Mouse (Mus musculus) forebrain, embryonic 16.5 days (tissue): ENCODE measurements around the gene Cpne5. TPM values are rescaled to one million over a fixed set of nuclear protein-coding genes. Genes with fewer than 3 reads are reported as not detected.

ENCODE experiments used
- ATAC-seq: fragments of 200-750 bp; cut with Nextera tagmentation; 2 replicates; pipeline ENCODE4 v1.8.0; 2017; ENCODE audit warnings: mild to moderate bottlenecking, moderate library complexity
- H3K27ac ChIP-seq: fragments of 300-500 bp; sonication (generic); 2 replicates; pipeline ENCODE4 v1.5.1; 2014; ENCODE audit warnings: low read length, control low read depth
- H3K27me3 ChIP-seq: fragments of 300-500 bp; sonication (generic); replicated peaks from 2 replicates; pipeline ENCODE4 v1.6.1; 2014; ENCODE audit warnings: low read length; ENCODE audit not compliant: control insufficient read depth, insufficient read depth
- H3K36me3 ChIP-seq: fragments of 300-500 bp; sonication (generic); 2 replicates; pipeline ENCODE4 v1.6.1; 2014; ENCODE audit not compliant: control insufficient read depth, insufficient read depth
- H3K4me1 ChIP-seq: fragments of 300-500 bp; sonication (generic); replicated peaks from 2 replicates; pipeline ENCODE4 v1.6.1; 2014; ENCODE audit warnings: low read length; ENCODE audit not compliant: control insufficient read depth, insufficient read depth
- H3K4me2 ChIP-seq: fragments of 300-500 bp; sonication (generic); 2 replicates; pipeline ENCODE4 v1.6.1; 2014; ENCODE audit warnings: mild to moderate bottlenecking, low read length, control low read depth
- H3K4me3 ChIP-seq: fragments of 300-500 bp; sonication (generic); replicated peaks from 2 replicates; pipeline ENCODE4 v1.5.1; 2014; ENCODE audit warnings: mild to moderate bottlenecking, low read length, control low read depth
- H3K9ac ChIP-seq: fragments of 300-500 bp; sonication (generic); replicated peaks from 2 replicates; pipeline ENCODE4 v1.6.1; 2014; ENCODE audit warnings: low read depth, low read length, control low read depth
- H3K9me3 ChIP-seq: fragments of 300-500 bp; sonication (generic); 2 replicates; pipeline ENCODE4 v1.6.1; 2016; ENCODE audit warnings: low read length; ENCODE audit not compliant: control insufficient read depth
- WGBS: fragments of 180-500 bp; shearing (Covaris S2); extraction: QIAGEN DNeasy Blood & Tissue Kit; methylation state at CpG from one replicate; pipeline ENCODE4 v1.1.7; 2014; 5-methylcytosine and 5-hydroxymethylcytosine counted together
- polyA plus RNA-seq: library from polyadenylated mRNA; unstranded; fragments of >200 nt; fragmentation: Nextera tagmentation; extraction: Ambion mirVana; gene quantifications from 2 replicates; pipeline ENCODE4 v1.2.1, GENCODE M21; 2015

Gene Cpne5
- polyA plus RNA-seq, 1 experiment from 2014 or later: 35.5 TPM

DNA sequence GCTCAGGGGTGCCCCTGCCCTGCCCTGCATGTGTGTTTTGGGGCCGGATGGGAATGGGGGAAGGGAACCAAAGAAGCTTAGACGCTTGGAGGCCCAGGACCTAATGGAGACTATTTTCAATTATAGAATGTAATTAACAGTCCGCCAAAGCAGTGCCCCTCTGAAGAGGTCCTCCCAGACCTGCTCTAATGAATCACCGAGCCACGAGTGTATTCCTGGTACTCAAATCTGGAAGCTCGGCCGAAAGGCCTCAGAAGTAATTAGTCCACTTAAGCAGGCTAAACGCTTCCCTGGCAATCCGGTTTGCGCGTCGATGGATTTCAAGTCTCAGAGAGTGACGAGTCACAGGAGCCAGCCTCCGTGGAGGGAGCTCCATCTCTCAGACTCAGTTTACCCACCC, 17.3 kb downstream of the Cpne5 start:
- no peak overlapping the region for H3K27ac ChIP-seq
- H3K4me3 ChIP-seq: no peak overlapping the region
- no peaks in the 10 kb centered on the region for H3K4me1 ChIP-seq
- no peak for ATAC-seq
- no peak overlapping the region for H3K4me2 ChIP-seq
- H3K27me3 ChIP-seq: no peaks in the 10 kb centered on the region
- no peaks in the 10 kb centered on the region for H3K36me3 ChIP-seq
- H3K9ac ChIP-seq: no peak overlapping the region
- no peaks in the 10 kb centered on the region for H3K9me3 ChIP-seq
- WGBS: 16% methylated on average over 14 of the region's 14 CpGs

DNA sequence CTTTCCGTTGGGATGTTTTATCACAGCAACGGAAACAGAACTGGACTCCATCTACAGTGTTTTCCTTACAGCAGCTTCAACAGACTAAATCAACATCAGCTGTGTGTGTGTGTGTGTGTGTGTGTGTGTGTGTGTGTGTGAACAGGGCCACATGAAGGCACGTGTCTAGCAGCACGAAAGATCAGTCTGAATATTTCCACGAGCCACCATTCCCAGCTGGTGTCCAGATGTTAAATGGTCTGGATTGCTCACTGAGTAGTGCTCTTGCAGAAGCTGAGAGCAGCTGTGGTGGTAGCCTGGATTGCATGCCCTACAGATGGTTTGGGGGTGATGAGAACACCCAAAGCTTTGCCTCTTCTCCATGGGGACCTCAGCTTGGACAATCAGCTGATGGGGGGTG, 19.9 kb downstream of the Cpne5 start:
- ATAC-seq: no peak
- no peak overlapping the region for H3K27ac ChIP-seq
- no peaks in the 10 kb centered on the region for H3K36me3 ChIP-seq
- no peaks in the 10 kb centered on the region for H3K9me3 ChIP-seq
- no peak overlapping the region for H3K9ac ChIP-seq
- WGBS: 79% methylated on average over 5 of the region's 5 CpGs
- no peaks in the 10 kb centered on the region; the same call in 1 of the 2 replicates for H3K27me3 ChIP-seq
- no peak overlapping the region for H3K4me2 ChIP-seq
- peaks cover 15% of the 10 kb centered on the region for H3K4me1 ChIP-seq
- H3K4me3 ChIP-seq: no peak overlapping the region

DNA sequence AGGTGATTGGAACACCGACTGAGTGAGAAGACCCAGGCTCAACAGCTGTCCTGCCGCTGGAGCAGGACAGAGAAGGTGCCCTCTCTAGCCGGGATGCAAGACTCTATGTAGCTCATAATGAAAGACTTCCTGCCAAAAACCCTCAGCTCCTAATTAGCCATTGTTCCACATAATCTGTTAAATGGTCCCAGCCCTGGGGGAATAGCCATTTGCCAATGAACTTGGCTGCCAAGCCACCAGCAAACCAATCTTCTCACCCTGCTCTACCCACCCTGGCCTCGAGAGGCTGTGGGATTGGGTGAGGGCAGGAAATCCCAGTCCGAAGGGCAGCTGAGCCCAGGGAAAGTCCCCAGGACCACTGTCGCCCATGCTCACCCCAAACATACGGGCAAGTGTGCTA, 21.9 kb downstream of the Cpne5 start:
- 45% methylated on average over 7 of the region's 7 CpGs for WGBS
- ATAC-seq: no peak
- H3K4me1 ChIP-seq: peaks cover 15% of the 10 kb centered on the region

DNA sequence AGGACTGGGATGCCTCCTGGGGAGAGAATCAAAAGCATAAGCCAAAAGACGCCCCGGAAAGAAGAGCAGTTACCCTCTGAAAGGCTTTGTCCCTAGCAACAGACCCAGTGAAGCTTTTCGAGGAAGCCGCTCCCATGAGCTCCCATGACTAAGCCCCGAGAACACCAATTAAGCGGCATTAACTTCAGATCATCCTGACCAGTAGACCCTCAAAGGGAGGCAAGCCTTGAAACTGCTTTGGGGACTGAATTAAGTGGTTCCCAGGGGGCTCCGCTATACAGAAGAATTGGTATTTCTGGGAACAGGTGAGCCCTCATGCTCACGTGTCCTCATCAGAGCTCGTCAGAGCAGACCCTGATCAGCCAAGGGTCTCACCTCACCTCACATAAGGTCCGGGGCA, 23.3 kb downstream of the Cpne5 start:
- Histone ChIP-seq H3K4me1 (peaks cover 15% of the 10 kb centered on the region), H3K27me3 (no peaks in the 10 kb centered on the region; the same call in 1 of the 2 replicates), H3K4me3 (no peak overlapping the region), H3K9me3 (no peaks in the 10 kb centered on the region), H3K4me2 (no peak overlapping the region), H3K36me3 (no peaks in the 10 kb centered on the region), H3K27ac (no peak overlapping the region), H3K9ac (no peak overlapping the region)
- WGBS: 14% methylated on average over 10 of the region's 10 CpGs
- no peak for ATAC-seq

More for the DNA sequence above, 21.9 kb downstream of the Cpne5 start:
- H3K27me3 ChIP-seq: no peaks in the 10 kb centered on the region; the same call in 1 of the 2 replicates
- H3K27ac ChIP-seq: no peak overlapping the region
- H3K4me2 ChIP-seq: no peak overlapping the region
- H3K9ac ChIP-seq: no peak overlapping the region
- H3K9me3 ChIP-seq: no peaks in the 10 kb centered on the region
- no peaks in the 10 kb centered on the region for H3K36me3 ChIP-seq
- H3K4me3 ChIP-seq: no peak overlapping the region

DNA sequence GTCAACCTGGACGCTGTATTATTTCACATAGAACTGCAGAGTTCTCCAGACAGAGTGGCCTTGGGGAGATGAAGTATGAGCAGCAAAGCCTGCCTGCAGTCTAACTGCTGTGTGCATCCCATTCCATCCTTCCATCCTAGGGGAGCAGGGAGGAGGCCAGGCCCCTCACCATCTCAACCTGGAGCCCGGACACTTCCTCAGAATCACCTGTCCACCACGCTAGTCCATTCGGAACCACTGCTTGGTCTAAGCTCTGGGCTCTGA, 23.8 kb downstream of the Cpne5 start:
- Histone ChIP-seq H3K36me3 (no peaks in the 10 kb centered on the region), H3K4me2 (no peak overlapping the region), H3K9me3 (no peaks in the 10 kb centered on the region), H3K27me3 (no peaks in the 10 kb centered on the region; the same call in 1 of the 2 replicates), H3K4me1 (peaks cover 15% of the 10 kb centered on the region), H3K27ac (0 out of 2 replicates have a peak overlapping the region, but pooled peaks have one; percentile 29), H3K9ac (no peak overlapping the region), H3K4me3 (no peak overlapping the region)
- WGBS: 22% methylated on average over 4 of the region's 4 CpGs
- no peak; the same call in 1 of the 2 replicates for ATAC-seq

DNA sequence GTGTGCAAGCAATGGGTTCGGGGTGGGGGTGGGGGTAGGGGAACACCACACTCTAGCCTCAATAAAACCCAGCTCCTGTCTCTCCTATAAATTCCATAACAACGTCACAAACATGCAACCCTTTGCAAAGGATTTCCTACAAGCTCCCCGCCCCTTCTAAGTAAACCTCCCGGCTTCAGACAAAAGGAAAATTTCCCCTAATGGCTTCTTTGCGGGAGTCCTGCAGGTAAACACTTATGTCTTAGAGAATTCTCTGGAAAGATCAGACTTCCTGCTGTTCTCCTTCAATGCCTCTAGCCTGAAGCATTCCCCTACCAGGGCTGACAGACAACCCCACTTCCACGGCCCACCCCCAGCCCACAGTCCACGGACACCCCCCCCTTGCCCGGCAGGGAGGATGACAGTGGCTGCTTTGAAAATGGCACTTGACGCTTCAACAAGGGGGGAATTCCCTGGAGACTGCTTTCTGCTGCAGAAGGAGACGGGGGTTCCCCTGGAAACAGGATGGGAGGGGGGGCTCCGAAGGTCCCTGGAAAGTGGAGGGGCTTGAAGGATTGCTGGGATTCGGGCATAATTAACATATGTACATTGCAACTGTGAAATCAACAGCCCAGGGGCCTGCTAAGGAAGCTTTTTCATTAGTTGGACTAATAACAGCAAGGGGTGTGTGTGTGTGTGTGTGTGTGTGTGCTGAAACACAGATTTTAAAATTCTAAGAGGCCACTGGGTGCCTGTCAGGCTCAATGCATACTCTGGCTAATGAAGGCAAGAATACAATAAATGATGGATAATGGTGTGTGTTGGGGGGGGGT, 24.4 kb downstream of the Cpne5 start:
- WGBS: 1% methylated on average over 12 of the region's 12 CpGs
- peak; percentile 54; the same call in 1 of the 2 replicates for ATAC-seq
- Histone ChIP-seq H3K4me3 (no peak overlapping the region), H3K4me2 (peak overlapping the region; percentile 26), H3K9ac (peak overlapping the region; percentile 36), H3K36me3 (no peaks in the 10 kb centered on the region), H3K27me3 (no peaks in the 10 kb centered on the region; the same call in 1 of the 2 replicates), H3K9me3 (no peaks in the 10 kb centered on the region), H3K4me1 (peaks cover 15% of the 10 kb centered on the region), H3K27ac (peak overlapping the region; percentile 41; the same call in 1 of the 2 replicates)

DNA sequence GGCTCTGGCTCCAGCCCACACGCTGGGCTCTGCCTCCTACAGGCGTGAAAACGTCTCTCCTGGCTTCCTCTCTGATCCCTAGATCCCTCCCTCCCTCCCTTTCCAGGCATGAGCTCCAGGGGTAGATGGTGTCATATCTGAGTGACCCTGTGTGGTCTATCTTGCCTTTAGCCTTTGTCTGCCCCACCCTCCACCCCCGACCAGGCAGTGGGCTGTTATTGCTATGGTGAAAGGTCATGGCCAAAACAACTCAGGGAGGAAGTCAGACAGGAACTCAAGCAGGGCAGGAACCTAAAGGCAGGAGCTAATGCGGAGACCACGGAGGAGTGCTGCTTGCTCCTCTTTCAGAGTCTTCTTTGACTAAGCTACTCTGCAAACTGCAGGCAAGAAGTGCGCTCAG, 26.1 kb downstream of the Cpne5 start:
- ATAC-seq: no peak
- Histone ChIP-seq H3K36me3 (no peaks in the 10 kb centered on the region), H3K9me3 (no peaks in the 10 kb centered on the region), H3K27me3 (no peaks in the 10 kb centered on the region; the same call in 1 of the 2 replicates), H3K4me3 (no peak overlapping the region), H3K27ac (no peak overlapping the region), H3K9ac (no peak overlapping the region), H3K4me2 (no peak overlapping the region), H3K4me1 (peaks cover 15% of the 10 kb centered on the region)
- WGBS: 50% methylated on average over 7 of the region's 7 CpGs

DNA sequence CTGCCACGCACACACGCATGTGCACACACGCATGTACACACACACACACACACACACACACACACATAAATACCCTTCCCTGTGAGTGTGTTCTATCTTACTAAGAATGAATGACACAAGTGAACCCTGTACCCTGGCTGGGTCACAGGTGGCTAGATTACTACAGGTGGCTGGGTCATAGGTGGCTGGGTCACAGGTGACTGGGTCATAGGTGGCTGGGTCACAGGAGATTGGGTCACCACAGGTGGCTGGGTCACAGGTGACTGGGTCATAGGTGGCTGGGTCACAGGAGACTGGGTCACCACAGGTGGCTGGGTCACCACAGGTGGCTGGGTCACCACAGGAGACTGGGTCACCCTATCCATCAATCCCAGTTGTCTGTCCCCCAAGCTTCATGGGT, 27.9 kb downstream of the Cpne5 start:
- no peaks in the 10 kb centered on the region for H3K36me3 ChIP-seq
- WGBS: 99% methylated on average over 3 of the region's 3 CpGs
- H3K27me3 ChIP-seq: no peaks in the 10 kb centered on the region
- H3K4me1 ChIP-seq: peaks cover 15% of the 10 kb centered on the region
- no peak overlapping the region for H3K4me2 ChIP-seq
- H3K9me3 ChIP-seq: no peaks in the 10 kb centered on the region
- H3K9ac ChIP-seq: no peak overlapping the region
- no peak overlapping the region for H3K4me3 ChIP-seq
- no peak for ATAC-seq
- H3K27ac ChIP-seq: no peak overlapping the region

DNA sequence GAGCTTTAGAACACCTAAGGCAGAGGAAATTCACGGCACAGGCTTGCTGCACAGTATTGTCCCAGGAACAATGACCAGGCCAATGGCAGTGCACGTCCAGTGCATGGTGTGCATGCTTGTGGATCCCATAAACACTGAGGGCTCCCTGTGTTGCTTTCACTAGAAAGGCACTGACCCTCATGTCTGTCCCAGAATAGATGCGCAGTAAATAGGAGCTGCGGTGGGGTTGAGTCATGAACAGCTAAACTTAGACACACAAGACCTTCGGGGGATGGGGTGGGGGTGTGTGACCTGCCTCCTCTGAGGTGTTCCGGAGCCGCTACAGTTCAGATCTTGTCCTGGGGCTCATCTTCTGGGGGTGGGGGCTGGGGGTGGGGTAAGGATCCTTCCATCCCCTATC, 31.9 kb downstream of the Cpne5 start:
- Histone ChIP-seq H3K4me1 (no peaks in the 10 kb centered on the region), H3K36me3 (no peaks in the 10 kb centered on the region), H3K9ac (no peak overlapping the region), H3K4me3 (no peak overlapping the region), H3K27ac (no peak overlapping the region), H3K27me3 (no peaks in the 10 kb centered on the region), H3K4me2 (no peak overlapping the region), H3K9me3 (no peaks in the 10 kb centered on the region)
- WGBS: 83% methylated on average over 7 of the region's 7 CpGs
- no peak for ATAC-seq
